Mouse (Mus musculus) c-Kit-positive CD71-positive TER-119-negative erythroid progenitor cells, embryonic 14.5 days (primary cell): ENCODE data around the gene B3gat3.
"Not testable (repeated sequence)": the region's sequence is repeated elsewhere in the genome, so short reads cannot be mapped to it uniquely, and the experiment has no call there.

Experiments
- DNase-seq: peaks from one replicate; pipeline ENCODE4 v3.0.0-alpha.2; 2013; ENCODE audit warnings: low read depth

The B3gat3 gene

GRCm38 (mm10) chr19:8920073-8920736, at the start of gene B3gat3:
TSS of gene B3gat3 (plus strand) at chr19:8920374.
- DNase-seq = peak; percentile 85

- not testable (repeated sequence) for DNase-seq
Observed at GRCm38 (mm10) chr19:8870381-8870780, 49.8 kb upstream of the B3gat3 start.

GRCm38 (mm10) chr19:8870838-8871237, 49.3 kb upstream of the B3gat3 start:
- no peak for DNase-seq

GRCm38 (mm10) chr19:8871267-8872186, 48.6 kb upstream of the B3gat3 start, which contains the start of gene Ubxn1:
TSS of gene Ubxn1 (plus strand) at chr19:8871496.
- peak; percentile 97 for DNase-seq

- DNase-seq = no peak
Observed at GRCm38 (mm10) chr19:8872266-8872840, 47.8 kb upstream of the B3gat3 start.

GRCm38 (mm10) chr19:8875031-8875430, 45.1 kb upstream of the B3gat3 start:
- no peak for DNase-seq

- peak; percentile 85 for DNase-seq
Observed at GRCm38 (mm10) chr19:8880311-8881033, 39.7 kb upstream of the B3gat3 start, which contains the start of gene Uqcc3. TSS of gene Uqcc3 (minus strand) at chr19:8880923.

GRCm38 (mm10) chr19:8881034-8881392, 39.2 kb upstream of the B3gat3 start:
- no peak for DNase-seq

GRCm38 (mm10) chr19:8883616-8884015, 36.6 kb upstream of the B3gat3 start, which contains the start of the genes Lbhd1 and Gm49403:
TSS of gene Lbhd1 (plus strand) at chr19:8883732.
TSS of gene Gm49403 (plus strand) at chr19:8883930.
- DNase-seq = no peak

- DNase-seq = no peak
Observed at GRCm38 (mm10) chr19:8886916-8887584, 33.1 kb upstream of the B3gat3 start.

GRCm38 (mm10) chr19:8887585-8888463, 32.4 kb upstream of the B3gat3 start:
- no peak for DNase-seq

GRCm38 (mm10) chr19:8888511-8889385, 31.4 kb upstream of the B3gat3 start, which contains the start of the genes 1810009A15Rik and Gm49416:
TSS of gene 1810009A15Rik (plus strand) at chr19:8888853.
TSS of gene Gm49416 (plus strand) at chr19:8888926.
- DNase-seq = peak; percentile 95

- DNase-seq = peak; percentile 90
Observed at GRCm38 (mm10) chr19:8892829-8893766, 27.1 kb upstream of the B3gat3 start, which contains the start of gene Ints5. TSS of gene Ints5 (plus strand) at chr19:8893005.

- no peak for DNase-seq
Observed at GRCm38 (mm10) chr19:8895397-8895960, 24.7 kb upstream of the B3gat3 start.

- DNase-seq = not testable (repeated sequence)
Observed at GRCm38 (mm10) chr19:8896231-8896630, 23.9 kb upstream of the B3gat3 start.

GRCm38 (mm10) chr19:8897211-8897864, 22.8 kb upstream of the B3gat3 start:
- not testable (repeated sequence) for DNase-seq
